Mouse (Mus musculus) bone marrow macrophage, adult 2 months (primary cell): ENCODE measurements at regions not wholly inside any gene's neighbourhood (a gene's known extent, or its start where the extent isn't known, plus 50 kb on each side); places are given as distances from the start of the nearest gene placed in this dataset.

ENCODE experiments used
- CTCF ChIP-seq: IDR thresholded peaks from 2 replicates; pipeline ENCODE4 v1.5.1; 2012; ENCODE audit warnings: low read depth, mild to moderate bottlenecking, low read length, moderate library complexity
- POLR2A ChIP-seq: IDR thresholded peaks from 2 replicates; pipeline ENCODE4 v1.6.1; 2012; ENCODE audit warnings: mild to moderate bottlenecking, low read depth, low read length, borderline replicate concordance

GRCm38 (mm10) chr16:87220201-87220600 is 133.8 kb upstream of the N6amt1 start:
- TF ChIP-seq POLR2A (no peak), CTCF (no peak)
